Mouse (Mus musculus): ENCODE data around the gene Gtf2h2. TPM values are rescaled to one million over a fixed set of nuclear protein-coding genes. Genes with fewer than 3 reads are reported as not detected.
"Not testable (repeated sequence)": the region's sequence is repeated elsewhere in the genome, so short reads cannot be mapped to it uniquely, and the experiment has no call there.

The Gtf2h2 gene
- polyA plus RNA-seq, 1 experiment from 2014 or later, result 25.5 TPM

- no peak for ATAC-seq (ENCODE audit: insufficient read depth)
- H3K9me3 ChIP-seq (replicated peaks), result no peaks in the 10 kb centered on the region
- H3K4me2 ChIP-seq, result no peak overlapping the region
- peaks cover 48% of the 10 kb centered on the region for H3K36me3 ChIP-seq (replicated peaks)
- H3K4me1 ChIP-seq (replicated peaks), result no peaks in the 10 kb centered on the region
- no peak overlapping the region for H3K9ac ChIP-seq
- H3K27me3 ChIP-seq, result no peaks in the 10 kb centered on the region
- H3K4me3 ChIP-seq (replicated peaks), result no peak overlapping the region
- no peak overlapping the region for H3K27ac ChIP-seq (replicated peaks)
- WGBS (ENCODE audit: insufficient replicate concordance), result 81% methylated on average over 7 of the region's 7 CpGs
Observed at GRCm38 (mm10) chr13:100483610-100484009, 8.8 kb downstream of the Gtf2h2 start.

- Histone ChIP-seq H3K27me3 (no peaks in the 10 kb centered on the region), H3K4me1 (replicated peaks) (peaks cover 8% of the 10 kb centered on the region), H3K36me3 (replicated peaks) (peaks cover 14% of the 10 kb centered on the region), H3K9ac (no peak overlapping the region), H3K27ac (replicated peaks) (0 out of 2 replicates have a peak overlapping the region, but pooled peaks have one; percentile 14), H3K4me2 (no peak overlapping the region), H3K4me3 (replicated peaks) (no peak overlapping the region), H3K9me3 (replicated peaks) (no peaks in the 10 kb centered on the region)
- WGBS (ENCODE audit: insufficient replicate concordance), result 49% methylated on average over 2 of the region's 2 CpGs
- ATAC-seq (ENCODE audit: insufficient read depth), result peak; percentile 81
Observed at GRCm38 (mm10) chr13:100463527-100464222, 28.7 kb downstream of the Gtf2h2 start.

- Histone ChIP-seq H3K4me2 (no peak overlapping the region), H3K36me3 (replicated peaks) (peaks cover 3% of the 10 kb centered on the region), H3K27me3 (no peaks in the 10 kb centered on the region), H3K27ac (replicated peaks) (no peak overlapping the region), H3K9me3 (replicated peaks) (no peaks in the 10 kb centered on the region), H3K9ac (no peak overlapping the region), H3K4me3 (replicated peaks) (no peak overlapping the region), H3K4me1 (replicated peaks) (peaks cover 8% of the 10 kb centered on the region)
- no peak for ATAC-seq (ENCODE audit: insufficient read depth)
- WGBS (ENCODE audit: insufficient replicate concordance), result 67% methylated on average over 3 of the region's 3 CpGs
Observed at GRCm38 (mm10) chr13:100461336-100461735, 31.0 kb downstream of the Gtf2h2 start.

GRCm38 (mm10) chr13:100452415-100453127 is 39.8 kb downstream of the Gtf2h2 start, which contains the start of gene Naip1:
TSS of gene Naip1 (minus strand) at chr13:100452869.
- H3K4me1 ChIP-seq (replicated peaks); H3K27ac ChIP-seq (replicated peaks); H3K4me2 ChIP-seq; H3K4me3 ChIP-seq (replicated peaks); H3K9ac ChIP-seq; H3K27me3 ChIP-seq; H3K36me3 ChIP-seq (replicated peaks); ATAC-seq (ENCODE audit: insufficient read depth); H3K9me3 ChIP-seq (replicated peaks): not testable (repeated sequence)
- 58% methylated on average over 8 of the region's 8 CpGs for WGBS (ENCODE audit: insufficient replicate concordance)

- Histone ChIP-seq H3K4me2 (no peak overlapping the region), H3K27me3 (no peaks in the 10 kb centered on the region), H3K9ac (no peak overlapping the region), H3K4me1 (replicated peaks) (no peaks in the 10 kb centered on the region), H3K27ac (replicated peaks) (no peak overlapping the region), H3K36me3 (replicated peaks) (no peaks in the 10 kb centered on the region), H3K4me3 (replicated peaks) (no peak overlapping the region), H3K9me3 (replicated peaks) (no peaks in the 10 kb centered on the region)
- ATAC-seq (ENCODE audit: insufficient read depth), result no peak
- WGBS (ENCODE audit: insufficient replicate concordance), result 28% methylated on average over 1 of the region's 1 CpGs
Observed at GRCm38 (mm10) chr13:100449495-100449894, 42.9 kb downstream of the Gtf2h2 start.

GRCm38 (mm10) chr13:100440116-100440515 is 52.3 kb downstream of the Gtf2h2 start:
- Histone ChIP-seq H3K4me2 (no peak overlapping the region), H3K9me3 (replicated peaks) (no peaks in the 10 kb centered on the region), H3K4me1 (replicated peaks) (no peaks in the 10 kb centered on the region), H3K27ac (replicated peaks) (no peak overlapping the region), H3K9ac (no peak overlapping the region), H3K4me3 (replicated peaks) (no peak overlapping the region), H3K36me3 (replicated peaks) (no peaks in the 10 kb centered on the region), H3K27me3 (no peaks in the 10 kb centered on the region)
- no peak for ATAC-seq (ENCODE audit: insufficient read depth)
- 41% methylated on average over 3 of the region's 3 CpGs for WGBS (ENCODE audit: insufficient replicate concordance)

- Histone ChIP-seq H3K27me3 (no peaks in the 10 kb centered on the region), H3K4me2 (no peak overlapping the region), H3K9ac (no peak overlapping the region), H3K9me3 (replicated peaks) (no peaks in the 10 kb centered on the region), H3K4me1 (replicated peaks) (no peaks in the 10 kb centered on the region), H3K36me3 (replicated peaks) (no peaks in the 10 kb centered on the region), H3K27ac (replicated peaks) (no peak overlapping the region), H3K4me3 (replicated peaks) (no peak overlapping the region)
- no peak for ATAC-seq (ENCODE audit: insufficient read depth)
- 23% methylated on average over 1 of the region's 1 CpGs for WGBS (ENCODE audit: insufficient replicate concordance)
Observed at GRCm38 (mm10) chr13:100438701-100439100, 53.7 kb downstream of the Gtf2h2 start.

- Histone ChIP-seq H3K36me3 (replicated peaks) (no peaks in the 10 kb centered on the region), H3K4me1 (replicated peaks) (no peaks in the 10 kb centered on the region), H3K9me3 (replicated peaks) (no peaks in the 10 kb centered on the region), H3K4me2 (no peak overlapping the region), H3K9ac (no peak overlapping the region), H3K27ac (replicated peaks) (no peak overlapping the region), H3K27me3 (no peaks in the 10 kb centered on the region), H3K4me3 (replicated peaks) (no peak overlapping the region)
- 42% methylated on average over 3 of the region's 3 CpGs for whole genome bisulfite sequencing (ENCODE audit: insufficient replicate concordance)
- no peak for ATAC-seq (ENCODE audit: insufficient read depth)
Observed at GRCm38 (mm10) chr13:100437322-100437825, 55.0 kb downstream of the Gtf2h2 start.

- not testable (repeated sequence) for H3K36me3 ChIP-seq (replicated peaks); H3K4me1 ChIP-seq (replicated peaks); H3K9ac ChIP-seq; ATAC-seq (ENCODE audit: insufficient read depth); H3K9me3 ChIP-seq (replicated peaks); H3K27ac ChIP-seq (replicated peaks); H3K4me2 ChIP-seq; H3K4me3 ChIP-seq (replicated peaks); H3K27me3 ChIP-seq
- WGBS (ENCODE audit: insufficient replicate concordance), result 59% methylated on average over 1 of the region's 1 CpGs
Observed at GRCm38 (mm10) chr13:100436556-100437163, 55.7 kb downstream of the Gtf2h2 start.

GRCm38 (mm10) chr13:100419958-100420357 is 72.4 kb downstream of the Gtf2h2 start:
- not testable (repeated sequence) for H3K4me3 ChIP-seq (replicated peaks); H3K4me2 ChIP-seq

GRCm38 (mm10) chr13:100414428-100414827 is 78.0 kb downstream of the Gtf2h2 start:
- H3K9me3 ChIP-seq (replicated peaks), result no peaks in the 10 kb centered on the region
- no peak overlapping the region for H3K9ac ChIP-seq
- no peaks in the 10 kb centered on the region for H3K36me3 ChIP-seq (replicated peaks)
- H3K4me1 ChIP-seq (replicated peaks), result no peaks in the 10 kb centered on the region
- ATAC-seq (ENCODE audit: insufficient read depth), result no peak
- H3K27ac ChIP-seq (replicated peaks), result no peak overlapping the region
- H3K4me3 ChIP-seq (replicated peaks), result no peak overlapping the region
- 33% methylated on average over 1 of the region's 1 CpGs for WGBS (ENCODE audit: insufficient replicate concordance)
- no peak overlapping the region for H3K4me2 ChIP-seq
- no peaks in the 10 kb centered on the region for H3K27me3 ChIP-seq

More at GRCm38 (mm10) chr13:100419958-100420357, 72.4 kb downstream of the Gtf2h2 start:
- not testable (repeated sequence) for ATAC-seq (ENCODE audit: insufficient read depth); H3K36me3 ChIP-seq (replicated peaks); H3K27me3 ChIP-seq; H3K9me3 ChIP-seq (replicated peaks); H3K4me1 ChIP-seq (replicated peaks); H3K9ac ChIP-seq; H3K27ac ChIP-seq (replicated peaks)
- 74% methylated on average over 7 of the region's 7 CpGs for WGBS (ENCODE audit: insufficient replicate concordance)

Data from liver, embryonic 15.5 days (tissue).